Mouse (Mus musculus): ENCODE measurements around the gene Dnah2.
A peak's percentile ranks its signal among the peaks of the same experiment; 100 is the strongest.

Gene Dnah2

GRCm38 (mm10) chr11:69419443-69419812, 129.5 kb downstream of the Dnah2 start:
- DNase-seq (ENCODE audit: low spot score) = peak; percentile 69

- peak; percentile 98 for DNase-seq (ENCODE audit: low spot score)
Observed at GRCm38 (mm10) chr11:69418481-69419442, 130.1 kb downstream of the Dnah2 start.

- DNase-seq (ENCODE audit: low spot score) = peak; percentile 98
Observed at GRCm38 (mm10) chr11:69417449-69418384, 131.2 kb downstream of the Dnah2 start.

- DNase-seq (ENCODE audit: low spot score) = no peak
Observed at GRCm38 (mm10) chr11:69416921-69417448, 131.9 kb downstream of the Dnah2 start.

- DNase-seq (ENCODE audit: low spot score) = no peak
Observed at GRCm38 (mm10) chr11:69416509-69416908, 132.4 kb downstream of the Dnah2 start.

- DNase-seq (ENCODE audit: low spot score) = peak; percentile 88
Observed at GRCm38 (mm10) chr11:69415668-69416451, 133.1 kb downstream of the Dnah2 start.

- peak; percentile 74 for DNase-seq (ENCODE audit: low spot score)
Observed at GRCm38 (mm10) chr11:69415327-69415667, 133.6 kb downstream of the Dnah2 start.

- DNase-seq (ENCODE audit: low spot score) = peak; percentile 61
Observed at GRCm38 (mm10) chr11:69414421-69415326, 134.2 kb downstream of the Dnah2 start.

- peak; percentile 78 for DNase-seq (ENCODE audit: low spot score)
Observed at GRCm38 (mm10) chr11:69413221-69414181, 135.4 kb downstream of the Dnah2 start, which contains the start of gene Kdm6b. Gene Kdm6b (minus strand): TSS chr11:69413675.

- no peak for DNase-seq (ENCODE audit: low spot score)
Observed at GRCm38 (mm10) chr11:69412548-69412947, 136.4 kb downstream of the Dnah2 start.

GRCm38 (mm10) chr11:69411538-69412203, 137.2 kb downstream of the Dnah2 start:
- peak; percentile 75 for DNase-seq (ENCODE audit: low spot score)

- DNase-seq (ENCODE audit: low spot score) = peak; percentile 100
Observed at GRCm38 (mm10) chr11:69411073-69411535, 137.8 kb downstream of the Dnah2 start.

GRCm38 (mm10) chr11:69410310-69411072, 138.4 kb downstream of the Dnah2 start:
- peak; percentile 49 for DNase-seq (ENCODE audit: low spot score)

- no peak for DNase-seq (ENCODE audit: low spot score)
Observed at GRCm38 (mm10) chr11:69410045-69410309, 138.9 kb downstream of the Dnah2 start.

GRCm38 (mm10) chr11:69409378-69410044, 139.4 kb downstream of the Dnah2 start:
- DNase-seq (ENCODE audit: low spot score) = peak; percentile 92

GRCm38 (mm10) chr11:69408541-69409377, 140.2 kb downstream of the Dnah2 start:
- DNase-seq (ENCODE audit: low spot score) = peak; percentile 94

GRCm38 (mm10) chr11:69407724-69408004, 141.2 kb downstream of the Dnah2 start:
- DNase-seq (ENCODE audit: low spot score) = no peak
